Mouse (Mus musculus) heart, embryonic 11.5 days (tissue): ENCODE results near the gene Kcnn4. TPM values are rescaled to one million over a fixed set of nuclear protein-coding genes. Genes with fewer than 3 reads are reported as not detected.

Experiments used
- ATAC-seq: fragments of 200-750 bp; cut with Nextera tagmentation; replicated peaks from 2 replicates; pipeline ENCODE4 v1.8.0; 2017; ENCODE audit warnings: moderate library complexity; ENCODE audit not compliant: insufficient number of reproducible peaks, low FRiP score, low TSS enrichment
- H3K27ac ChIP-seq: fragments of 300-500 bp; sonication (generic); 2 replicates; pipeline ENCODE4 v1.5.1; 2014; ENCODE audit warnings: mild to moderate bottlenecking, low read depth, low read length
- H3K27me3 ChIP-seq: fragments of 300-500 bp; sonication (generic); 2 replicates; pipeline ENCODE4 v1.6.1; 2014; ENCODE audit warnings: mild to moderate bottlenecking, low read length, mixed read lengths; ENCODE audit not compliant: control insufficient read depth, insufficient read depth
- H3K36me3 ChIP-seq: fragments of 300-500 bp; sonication (generic); 2 replicates; pipeline ENCODE4 v1.6.1; 2014; ENCODE audit warnings: mild to moderate bottlenecking, low read length, moderate library complexity, mixed read lengths; ENCODE audit not compliant: control insufficient read depth, insufficient read depth
- H3K4me1 ChIP-seq: fragments of 300-500 bp; sonication (generic); 2 replicates; pipeline ENCODE4 v1.6.1; 2014; ENCODE audit warnings: low read length; ENCODE audit not compliant: control insufficient read depth, insufficient read depth
- H3K4me2 ChIP-seq: fragments of 300-500 bp; sonication (generic); 2 replicates; pipeline ENCODE4 v1.6.1; 2014; ENCODE audit warnings: mild to moderate bottlenecking, moderate library complexity
- H3K4me3 ChIP-seq: fragments of 300-500 bp; sonication (generic); 2 replicates; pipeline ENCODE4 v1.5.1; 2014; ENCODE audit warnings: low read depth, low read length
- H3K9ac ChIP-seq: fragments of 300-500 bp; sonication (generic); 2 replicates; pipeline ENCODE4 v1.6.1; 2014; ENCODE audit warnings: mild to moderate bottlenecking, low read depth, low read length, moderate library complexity
- H3K9me3 ChIP-seq: fragments of 300-500 bp; sonication (generic); replicated peaks from 2 replicates; pipeline ENCODE4 v1.6.1; 2016; ENCODE audit warnings: low read length; ENCODE audit not compliant: control insufficient read depth
- WGBS: fragments of 180-500 bp; shearing (Covaris S2); extraction: QIAGEN DNeasy Blood & Tissue Kit; methylation state at CpG from one replicate; pipeline ENCODE4 v1.1.7; 2014; ENCODE audit not compliant: insufficient replicate concordance; 5-methylcytosine and 5-hydroxymethylcytosine counted together
- polyA plus RNA-seq: library from polyadenylated mRNA; unstranded; fragments of >200 nt; fragmentation: Nextera tagmentation; extraction: Ambion mirVana; gene quantifications from 2 replicates; pipeline ENCODE4 v1.2.1, GENCODE M21; 2014

Gene Kcnn4
- polyA plus RNA-seq, 1 experiment from 2014 or later, result 11.2 TPM

DNA sequence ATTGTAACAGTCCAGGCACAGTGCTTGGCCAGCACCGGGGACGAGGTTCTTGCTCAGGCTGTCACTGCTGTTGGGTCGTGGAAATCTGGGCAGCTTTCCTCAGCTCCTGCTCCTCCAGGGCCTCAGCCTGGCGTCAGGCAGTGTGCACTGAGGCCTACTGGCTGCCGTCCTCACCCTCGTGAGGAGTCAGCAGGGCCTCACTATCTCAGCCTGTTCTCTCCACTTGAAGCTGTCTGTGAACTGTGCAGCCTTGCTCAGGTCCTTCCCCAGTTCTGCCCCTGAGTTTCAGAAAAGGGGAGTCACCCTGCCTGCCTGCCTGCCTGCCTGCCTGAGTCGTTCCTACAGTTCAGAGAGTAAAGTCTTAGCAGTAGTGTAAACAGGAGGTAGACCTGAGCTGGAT, 45.2 kb downstream of the Kcnn4 start:
- Histone ChIP-seq H3K4me3 (no peak overlapping the region), H3K4me1 (peaks cover 3% of the 10 kb centered on the region; the same call in 1 of the 2 replicates), H3K9me3 (no peaks in the 10 kb centered on the region), H3K27ac (peak overlapping the region; percentile 65), H3K4me2 (no peak overlapping the region), H3K9ac (no peak overlapping the region), H3K36me3 (peaks cover 3% of the 10 kb centered on the region; the same call in 1 of the 2 replicates), H3K27me3 (no peaks in the 10 kb centered on the region)
- no peak for ATAC-seq
- WGBS, result 56% methylated on average over 7 of the region's 7 CpGs

- ATAC-seq, result no peak
- no peaks in the 10 kb centered on the region for H3K9me3 ChIP-seq
- no peaks in the 10 kb centered on the region for H3K27me3 ChIP-seq
- no peak overlapping the region for H3K27ac ChIP-seq
- H3K9ac ChIP-seq, result no peak overlapping the region
- WGBS, result 73% methylated on average over 8 of the region's 8 CpGs
- no peak overlapping the region for H3K4me3 ChIP-seq
- peaks cover 5% of the 10 kb centered on the region for H3K36me3 ChIP-seq
- H3K4me1 ChIP-seq, result peaks cover 2% of the 10 kb centered on the region; the same call in 1 of the 2 replicates
- H3K4me2 ChIP-seq, result no peak overlapping the region
Measured at GRCm38 (mm10) chr7:24419579-24419978, 49.5 kb downstream of the Kcnn4 start.

GRCm38 (mm10) chr7:24421648-24422047, 51.6 kb downstream of the Kcnn4 start:
- no peak overlapping the region for H3K27ac ChIP-seq
- no peak overlapping the region for H3K4me3 ChIP-seq
- 70% methylated on average over 7 of the region's 7 CpGs for WGBS
- no peaks in the 10 kb centered on the region for H3K9me3 ChIP-seq
- H3K4me2 ChIP-seq, result no peak overlapping the region
- no peak overlapping the region for H3K9ac ChIP-seq
- H3K36me3 ChIP-seq, result peaks cover 5% of the 10 kb centered on the region
- H3K4me1 ChIP-seq, result peaks cover 4% of the 10 kb centered on the region; the same call in 1 of the 2 replicates
- no peaks in the 10 kb centered on the region for H3K27me3 ChIP-seq
- no peak for ATAC-seq

GRCm38 (mm10) chr7:24422251-24422650, 52.2 kb downstream of the Kcnn4 start:
- Histone ChIP-seq H3K4me2 (no peak overlapping the region), H3K9ac (no peak overlapping the region), H3K27me3 (no peaks in the 10 kb centered on the region), H3K27ac (no peak overlapping the region), H3K9me3 (no peaks in the 10 kb centered on the region), H3K4me1 (peaks cover 4% of the 10 kb centered on the region; the same call in 1 of the 2 replicates), H3K4me3 (no peak overlapping the region), H3K36me3 (peaks cover 2% of the 10 kb centered on the region; the same call in 1 of the 2 replicates)
- ATAC-seq, result no peak
- WGBS, result 70% methylated on average over 8 of the region's 8 CpGs

DNA sequence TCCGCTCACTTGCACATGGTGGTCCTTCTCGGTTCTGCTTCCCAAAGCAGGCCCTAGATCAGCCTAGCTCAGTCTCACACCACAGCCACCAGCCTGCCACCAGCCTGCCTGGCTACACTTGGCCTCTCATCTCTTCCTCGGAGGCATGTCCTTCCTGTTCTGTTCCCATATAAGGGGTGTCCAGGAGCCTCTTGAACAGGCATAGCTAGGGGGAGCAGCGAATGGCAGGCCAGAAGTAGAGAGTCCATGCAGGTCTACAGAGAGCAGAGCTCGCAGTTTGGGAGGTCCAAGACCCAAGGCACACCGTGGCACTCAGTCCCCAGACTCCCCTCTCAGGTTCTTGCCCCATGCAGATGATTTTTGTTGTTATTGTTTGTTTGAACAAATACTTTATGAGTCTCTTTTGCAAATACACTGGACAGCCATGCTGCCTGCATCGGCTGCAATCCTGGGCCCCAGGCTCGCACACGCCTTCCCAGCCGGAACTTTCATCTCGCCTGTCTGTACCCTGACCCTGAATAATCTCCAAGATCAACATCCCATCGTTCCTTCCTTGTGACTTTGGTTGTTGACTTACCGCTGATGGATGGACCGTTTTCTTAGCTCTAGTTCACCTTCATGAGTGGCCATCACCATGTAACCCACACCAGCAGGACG, 53.2 kb downstream of the Kcnn4 start:
- Histone ChIP-seq H3K9ac (no peak overlapping the region), H3K4me3 (no peak overlapping the region), H3K27me3 (no peaks in the 10 kb centered on the region), H3K4me1 (peaks cover 4% of the 10 kb centered on the region; the same call in 1 of the 2 replicates), H3K36me3 (peaks cover 2% of the 10 kb centered on the region; the same call in 1 of the 2 replicates), H3K9me3 (no peaks in the 10 kb centered on the region), H3K27ac (no peak overlapping the region), H3K4me2 (no peak overlapping the region)
- WGBS, result 82% methylated on average over 15 of the region's 15 CpGs
- no peak for ATAC-seq

DNA sequence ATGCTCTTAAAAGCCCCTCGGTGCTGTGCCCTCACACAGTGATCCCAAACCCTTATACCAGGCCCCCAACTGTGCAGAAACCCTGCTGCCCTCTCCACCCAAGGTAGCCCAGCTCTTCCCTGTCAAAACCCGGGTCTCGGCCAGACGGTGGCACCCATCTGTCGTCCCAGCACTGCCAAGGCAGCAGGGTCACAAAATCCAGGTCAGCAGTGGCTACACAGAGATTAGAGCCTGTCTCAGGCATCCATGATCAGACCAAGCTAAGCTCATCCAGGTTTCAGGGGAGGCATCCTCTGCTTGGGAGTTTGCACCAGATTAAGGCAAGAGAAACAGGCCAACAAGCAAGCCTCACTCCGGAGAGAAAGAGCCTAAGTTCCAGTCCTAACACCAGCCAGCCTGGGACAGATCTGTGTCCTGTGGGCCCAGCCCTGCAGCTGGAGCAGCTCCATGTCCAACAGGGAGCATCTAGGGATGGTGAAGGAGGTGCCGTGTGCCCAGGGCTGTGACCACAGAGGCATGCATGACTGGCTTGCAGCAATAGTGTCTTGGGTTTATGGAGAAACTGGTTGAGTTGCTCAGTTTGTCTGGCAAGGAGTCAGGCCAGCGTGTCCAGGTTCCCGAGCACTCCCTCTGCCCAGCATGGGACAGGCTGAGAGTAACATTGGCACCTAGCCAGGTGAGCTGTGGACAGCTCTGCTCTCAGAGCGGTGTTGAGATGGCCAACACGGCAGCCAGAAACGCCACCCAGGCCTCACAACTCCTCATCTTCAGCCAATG, 54.1 kb downstream of the Kcnn4 start:
- Histone ChIP-seq H3K4me3 (no peak overlapping the region), H3K9ac (no peak overlapping the region), H3K4me1 (peaks cover 4% of the 10 kb centered on the region; the same call in 1 of the 2 replicates), H3K9me3 (no peaks in the 10 kb centered on the region), H3K4me2 (no peak overlapping the region), H3K27me3 (no peaks in the 10 kb centered on the region), H3K36me3 (peaks cover 2% of the 10 kb centered on the region; the same call in 1 of the 2 replicates), H3K27ac (no peak overlapping the region)
- 80% methylated on average over 12 of the region's 12 CpGs for WGBS
- no peak for ATAC-seq

GRCm38 (mm10) chr7:24425919-24426318, 55.9 kb downstream of the Kcnn4 start:
- no peaks in the 10 kb centered on the region for H3K9me3 ChIP-seq
- no peak overlapping the region for H3K4me2 ChIP-seq
- no peaks in the 10 kb centered on the region for H3K27me3 ChIP-seq
- no peak overlapping the region for H3K27ac ChIP-seq
- peaks cover 2% of the 10 kb centered on the region; the same call in 1 of the 2 replicates for H3K36me3 ChIP-seq
- peaks cover 4% of the 10 kb centered on the region; the same call in 1 of the 2 replicates for H3K4me1 ChIP-seq
- no peak overlapping the region for H3K9ac ChIP-seq
- ATAC-seq, result no peak
- WGBS, result 80% methylated on average over 9 of the region's 9 CpGs
- H3K4me3 ChIP-seq, result no peak overlapping the region

DNA sequence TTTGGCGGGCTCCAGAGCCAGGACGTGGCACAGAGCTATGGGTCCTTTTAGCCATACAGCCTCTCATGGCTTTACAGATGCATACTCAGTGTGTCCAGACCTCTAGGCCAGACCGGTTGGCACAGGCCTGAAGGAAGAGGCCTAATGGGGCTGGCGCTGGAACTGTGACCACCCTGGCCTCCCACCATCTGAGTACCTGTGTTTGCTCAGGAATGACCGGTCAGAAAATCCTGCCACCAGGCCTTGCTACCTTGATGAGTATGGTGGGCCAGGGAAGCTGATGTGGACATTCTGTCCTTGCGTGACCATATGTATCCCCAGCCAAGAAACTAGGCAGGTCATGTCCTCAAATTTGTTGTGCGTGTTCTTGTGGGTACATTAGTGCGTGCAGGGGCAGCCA, 57.1 kb downstream of the Kcnn4 start:
- H3K36me3 ChIP-seq, result peaks cover 2% of the 10 kb centered on the region; the same call in 1 of the 2 replicates
- H3K4me1 ChIP-seq, result peaks cover 4% of the 10 kb centered on the region; the same call in 1 of the 2 replicates
- H3K27me3 ChIP-seq, result peaks cover 6% of the 10 kb centered on the region
- no peak overlapping the region for H3K4me2 ChIP-seq
- H3K4me3 ChIP-seq, result no peak overlapping the region
- 86% methylated on average over 8 of the region's 8 CpGs for WGBS
- H3K27ac ChIP-seq, result no peak overlapping the region
- H3K9me3 ChIP-seq, result no peaks in the 10 kb centered on the region
- no peak for ATAC-seq
- H3K9ac ChIP-seq, result no peak overlapping the region
